Mouse (Mus musculus): ENCODE measurements around the gene Scn9a.

DNA sequence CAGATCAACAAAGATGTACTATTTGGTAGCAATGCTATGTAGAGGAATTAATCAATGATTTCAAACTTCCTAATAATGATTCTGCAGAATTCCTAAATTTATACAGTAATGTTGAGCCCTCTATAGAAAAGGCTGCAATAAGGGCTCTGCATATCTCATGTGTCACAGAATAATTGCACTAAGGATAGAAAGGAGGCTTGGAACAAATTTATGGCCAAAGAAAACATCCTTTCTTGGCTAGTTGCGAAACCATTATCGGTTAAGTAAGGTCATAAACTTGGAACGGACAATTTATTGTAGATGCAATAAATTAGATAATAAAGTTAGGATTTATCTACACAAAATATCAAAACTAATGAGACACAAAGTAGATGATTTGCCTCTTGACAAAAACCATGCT is 169.3 kb downstream of the Scn9a start:
- TF ChIP-seq CTCF (IDR thresholded peaks at IDR 0.05; ENCODE audit: extremely low read depth, insufficient read length, insufficient replicate concordance, low read depth, low read length) (no peak), POLR2A (IDR thresholded peaks at IDR 0.05; ENCODE audit: low read depth, low read length) (no peak)
